Mouse (Mus musculus) intestine, embryonic 16.5 days (tissue): Measurements from ENCODE around the gene Slco1a6. TPM values are rescaled to one million over a fixed set of nuclear protein-coding genes. Genes with fewer than 3 reads are reported as not detected.
A peak's percentile ranks its signal among the peaks of the same experiment; 100 is the strongest.

Source experiments
- ATAC-seq: fragments of 200-750 bp; cut with Nextera tagmentation; 2 replicates; pipeline ENCODE4 v1.8.0; 2017; ENCODE audit warnings: moderate TSS enrichment, moderate library complexity
- H3K27ac ChIP-seq: fragments of 300-500 bp; sonication (generic); 2 replicates; pipeline ENCODE4 v1.5.1; 2014; ENCODE audit warnings: mild to moderate bottlenecking, low read length
- H3K27me3 ChIP-seq: fragments of 300-500 bp; sonication (generic); replicated peaks from 2 replicates; pipeline ENCODE4 v1.6.1; 2014; ENCODE audit warnings: low read length, control low read depth, mixed read lengths; ENCODE audit not compliant: control insufficient read depth, insufficient read depth
- H3K36me3 ChIP-seq: fragments of 300-500 bp; sonication (generic); 2 replicates; pipeline ENCODE4 v1.6.1; 2014; ENCODE audit warnings: low read length, control low read depth; ENCODE audit not compliant: control insufficient read depth, insufficient read depth
- H3K4me1 ChIP-seq: fragments of 300-500 bp; sonication (generic); 2 replicates; pipeline ENCODE4 v1.6.1; 2014; ENCODE audit warnings: low read length, control low read depth, mixed read lengths; ENCODE audit not compliant: control insufficient read depth, insufficient read depth
- H3K4me2 ChIP-seq: fragments of 300-500 bp; sonication (generic); 2 replicates; pipeline ENCODE4 v1.6.1; 2014; ENCODE audit warnings: low read depth, low read length, control low read depth
- H3K4me3 ChIP-seq: fragments of 300-500 bp; sonication (generic); 2 replicates; pipeline ENCODE4 v1.5.1; 2014; ENCODE audit warnings: mild to moderate bottlenecking, low read length
- H3K9ac ChIP-seq: fragments of 300-500 bp; sonication (generic); 2 replicates; pipeline ENCODE4 v1.6.1; 2014; ENCODE audit warnings: low read depth, low read length
- H3K9me3 ChIP-seq: fragments of 300-500 bp; sonication (generic); 2 replicates; pipeline ENCODE4 v1.6.1; 2016; ENCODE audit warnings: low read length, control low read depth; ENCODE audit not compliant: control insufficient read depth
- WGBS: fragments of 180-500 bp; shearing (Covaris S2); extraction: QIAGEN DNeasy Blood & Tissue Kit; methylation state at CpG from one replicate; pipeline ENCODE4 v1.1.7; 2014; 5-methylcytosine and 5-hydroxymethylcytosine counted together
- polyA plus RNA-seq: library from polyadenylated mRNA; unstranded; fragments of >200 nt; fragmentation: Nextera tagmentation; extraction: Ambion mirVana; gene quantifications from 2 replicates; pipeline ENCODE4 v1.2.1, GENCODE M21; 2015

The Slco1a6 gene
- polyA plus RNA-seq, 1 experiment from 2014 or later: not detected

GRCm38 (mm10) chr6:142045746-142046145, 162.6 kb downstream of the Slco1a6 start:
- Histone ChIP-seq H3K9me3 (no peaks in the 10 kb centered on the region), H3K4me3 (no peak overlapping the region), H3K9ac (no peak overlapping the region), H3K27me3 (no peaks in the 10 kb centered on the region), H3K4me2 (no peak overlapping the region), H3K4me1 (no peaks in the 10 kb centered on the region), H3K36me3 (no peaks in the 10 kb centered on the region), H3K27ac (no peak overlapping the region)
- ATAC-seq: no peak
- 90% methylated on average over 2 of the region's 2 CpGs for WGBS

- Histone ChIP-seq H3K36me3 (no peaks in the 10 kb centered on the region), H3K4me1 (no peaks in the 10 kb centered on the region), H3K9ac (no peak overlapping the region), H3K27me3 (no peaks in the 10 kb centered on the region), H3K9me3 (no peaks in the 10 kb centered on the region), H3K4me2 (no peak overlapping the region), H3K4me3 (no peak overlapping the region), H3K27ac (no peak overlapping the region)
- 89% methylated on average over 3 of the region's 3 CpGs for WGBS
- ATAC-seq: no peak
These were observed 166.4 kb downstream of the Slco1a6 start for GRCm38 (mm10) chr6:142041896-142042295.

GRCm38 (mm10) chr6:142040306-142041175, 167.8 kb downstream of the Slco1a6 start:
- Histone ChIP-seq H3K9me3 (no peaks in the 10 kb centered on the region), H3K9ac (no peak overlapping the region), H3K4me3 (no peak overlapping the region), H3K36me3 (no peaks in the 10 kb centered on the region), H3K27me3 (no peaks in the 10 kb centered on the region), H3K4me2 (no peak overlapping the region), H3K4me1 (no peaks in the 10 kb centered on the region), H3K27ac (no peak overlapping the region)
- 42% methylated on average over 16 of the region's 16 CpGs for WGBS
- peak; percentile 52; the same call in 1 of the 2 replicates for ATAC-seq

- no peak for ATAC-seq
- H3K4me3 ChIP-seq: no peak overlapping the region
- no peaks in the 10 kb centered on the region for H3K4me1 ChIP-seq
- H3K9ac ChIP-seq: no peak overlapping the region
- no peaks in the 10 kb centered on the region for H3K27me3 ChIP-seq
- no peaks in the 10 kb centered on the region for H3K36me3 ChIP-seq
- no peak overlapping the region for H3K4me2 ChIP-seq
- H3K9me3 ChIP-seq: no peaks in the 10 kb centered on the region
- 79% methylated on average over 2 of the region's 2 CpGs for WGBS
- no peak overlapping the region for H3K27ac ChIP-seq
These were observed 172.6 kb downstream of the Slco1a6 start for GRCm38 (mm10) chr6:142035771-142036170.

Other genes with a start within 250 kb of the Slco1a6 start
- gene Gm6614, start 197.1 kb downstream of the Slco1a6 start, polyA plus RNA-seq: not detected in 2 replicates
- 35.9 and 42.4 TPM in 2 replicates for gene Iapp, start 89.9 kb upstream of the Slco1a6 start, polyA plus RNA-seq
- 0.06 TPM in 1 of 2 replicates, not detected in the other for gene Slco1a5, start 114.5 kb upstream of the Slco1a6 start, polyA plus RNA-seq
- gene Pyroxd1, start 137.1 kb upstream of the Slco1a6 start, polyA plus RNA-seq: 13.2 and 13.4 TPM in 2 replicates
- gene Recql, start 178.6 kb upstream of the Slco1a6 start, polyA plus RNA-seq: 16.6 and 18.0 TPM in 2 replicates
- gene Golt1b, start 178.7 kb upstream of the Slco1a6 start, polyA plus RNA-seq: 55.9 and 59.3 TPM in 2 replicates
- gene Spx, start 204.9 kb upstream of the Slco1a6 start, polyA plus RNA-seq: 0.18 and 0.40 TPM in 2 replicates